Mouse (Mus musculus): ENCODE measurements at regions not wholly inside any gene's neighbourhood (a gene's known extent, or its start where the extent isn't known, plus 50 kb on each side); places are given as distances from the start of the nearest gene placed in this dataset.

DNA sequence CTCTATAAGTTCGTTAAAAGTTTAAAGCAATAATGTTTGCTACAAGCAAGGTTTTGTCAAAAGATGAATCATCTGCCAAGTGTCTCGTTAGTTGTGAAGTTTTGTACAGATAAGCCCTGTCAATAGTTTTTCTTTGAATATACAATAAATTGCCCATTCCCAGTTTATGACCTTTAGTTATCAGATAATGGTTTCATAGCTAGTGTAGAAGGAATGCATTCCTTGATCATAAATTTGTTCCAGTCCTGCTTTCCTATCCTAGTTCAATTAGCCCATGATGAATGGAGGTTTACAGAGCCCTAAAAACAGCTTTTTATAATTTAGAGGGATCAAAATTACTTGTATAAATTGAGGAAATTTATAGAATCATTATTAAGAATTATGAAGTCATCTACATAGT lies 62.5 kb upstream of the Lrch2 start:
- no peaks in the 10 kb centered on the region for H3K27me3 ChIP-seq (replicated peaks; ENCODE audit: control insufficient read depth, insufficient read depth, low read length)
- WGBS: 55% methylated on average over 2 of the region's 2 CpGs
- H3K4me3 ChIP-seq (ENCODE audit: insufficient read depth, low read depth, low read length): no peak overlapping the region
- H3K27ac ChIP-seq (ENCODE audit: insufficient read depth, low read depth, low read length): no peak overlapping the region
- no peaks in the 10 kb centered on the region for H3K36me3 ChIP-seq (ENCODE audit: control insufficient read depth, insufficient read depth, low read length)
- no peak for DNase-seq
- H3K4me1 ChIP-seq (ENCODE audit: control insufficient read depth, insufficient read depth, low read length): no peaks in the 10 kb centered on the region
- TF ChIP-seq CTCF (conservative IDR thresholded peaks at IDR 0.05; ENCODE audit: insufficient read depth, insufficient read length, low read depth, low read length): no peak

DNA sequence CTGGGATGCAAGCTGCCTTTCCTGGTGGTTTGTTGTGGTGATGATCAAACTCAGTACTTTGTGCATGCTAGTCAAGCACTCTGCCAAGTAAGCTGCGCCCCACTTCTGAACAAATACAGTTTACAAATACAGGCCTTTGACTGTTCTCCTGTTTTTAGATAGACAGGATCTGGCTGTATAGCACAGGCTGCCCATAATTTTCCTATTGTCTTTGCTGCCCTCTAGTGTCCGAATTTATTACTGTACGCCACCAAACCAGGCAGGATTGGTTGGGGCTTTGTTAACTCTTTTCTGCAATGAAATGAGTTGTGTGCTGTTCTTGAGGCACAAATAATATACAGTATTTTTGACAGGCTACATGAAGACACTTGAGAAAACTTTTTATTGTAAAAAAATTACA lies 54.8 kb upstream of the Lrch2 start:
- Histone ChIP-seq H3K4me3 (ENCODE audit: insufficient read depth, low read depth, low read length) (no peak overlapping the region), H3K27me3 (replicated peaks; ENCODE audit: control insufficient read depth, insufficient read depth, low read length) (no peaks in the 10 kb centered on the region), H3K27ac (ENCODE audit: insufficient read depth, low read depth, low read length) (no peak overlapping the region), H3K36me3 (ENCODE audit: control insufficient read depth, insufficient read depth, low read length) (no peaks in the 10 kb centered on the region), H3K4me1 (ENCODE audit: control insufficient read depth, insufficient read depth, low read length) (no peaks in the 10 kb centered on the region)
- TF ChIP-seq POLR2A (IDR thresholded peaks at IDR 0.05; ENCODE audit: low read depth, low read length): no peak
- TF ChIP-seq CTCF (conservative IDR thresholded peaks at IDR 0.05; ENCODE audit: insufficient read depth, insufficient read length, low read depth, low read length): 0 out of 2 replicates have a peak, but pooled peaks have one; percentile 8
- peak; percentile 28 for DNase-seq
- 9% methylated on average over 3 of the region's 3 CpGs for WGBS

Data from kidney, adult 2 months (tissue).